Mouse (Mus musculus) T-cell, adult 2 months (primary cell): ENCODE measurements around the gene Rph3a.

Experiments
- DNase-seq: peaks from one replicate; pipeline ENCODE4 v3.0.0; 2022; ENCODE audit warnings: low spot score

Gene Rph3a

DNA sequence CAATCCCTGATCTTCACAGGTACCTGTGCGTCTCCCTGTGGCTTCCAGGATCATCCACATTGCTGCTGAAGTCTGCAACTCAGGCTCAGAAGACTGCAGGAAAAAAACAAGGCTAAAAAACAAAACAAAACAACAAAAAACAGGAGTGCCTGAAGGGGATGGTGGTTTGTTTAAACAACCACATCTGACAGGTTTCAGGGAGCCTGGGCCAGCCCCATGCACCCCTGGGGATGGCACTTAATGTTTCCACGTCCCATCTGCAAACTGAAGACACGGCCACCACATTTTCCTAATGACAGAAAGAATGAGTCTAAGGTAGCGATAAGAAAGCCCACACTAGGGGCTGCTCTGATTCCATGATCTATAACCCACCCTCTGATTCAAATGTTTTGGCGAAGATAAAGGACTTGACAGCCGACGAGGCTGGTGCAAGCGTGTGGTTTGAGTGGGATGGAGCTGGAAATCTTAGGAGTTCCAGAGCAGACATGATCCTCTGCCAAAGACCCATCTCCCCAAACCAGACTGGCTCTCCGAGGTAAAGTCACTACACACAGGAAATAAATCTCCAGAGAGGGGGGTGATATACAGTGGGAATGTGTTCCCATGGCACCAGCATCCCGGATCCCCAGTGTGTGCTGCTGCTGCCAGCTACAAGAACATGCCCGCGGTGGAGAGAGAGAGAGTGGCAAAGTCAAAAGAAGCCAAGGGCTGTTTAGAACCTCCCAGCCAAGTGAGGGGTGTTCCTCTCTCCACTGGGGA is at the start of gene Rph3a:
Gene Rph3a, minus strand, starts transcription at position 282 of the 759 bp plus-strand sequence.
- no peak for DNase-seq

GRCm38 (mm10) chr5:121058261-121058660 is 48.4 kb upstream of the Rph3a start:
- DNase-seq, result no peak

DNA sequence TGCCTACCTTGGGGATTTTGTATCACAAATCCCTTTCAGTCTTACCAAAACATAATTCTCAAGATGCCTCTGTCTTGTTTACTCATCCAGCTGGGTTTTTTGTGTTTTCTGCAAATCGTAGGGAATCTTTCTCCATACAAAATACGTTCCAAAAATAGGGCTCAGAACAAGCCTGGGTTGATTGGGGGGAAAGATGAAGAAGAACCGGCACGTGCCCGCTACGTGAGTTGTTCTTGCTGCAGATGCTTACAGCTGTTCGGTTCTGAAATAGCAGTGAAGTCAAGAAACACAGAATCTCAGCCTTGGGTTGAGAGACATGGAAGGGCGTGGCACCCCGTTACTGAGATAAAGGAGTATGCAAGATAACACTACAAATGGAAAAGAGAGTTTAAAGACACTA is 44.0 kb upstream of the Rph3a start:
- DNase-seq, result no peak

DNA sequence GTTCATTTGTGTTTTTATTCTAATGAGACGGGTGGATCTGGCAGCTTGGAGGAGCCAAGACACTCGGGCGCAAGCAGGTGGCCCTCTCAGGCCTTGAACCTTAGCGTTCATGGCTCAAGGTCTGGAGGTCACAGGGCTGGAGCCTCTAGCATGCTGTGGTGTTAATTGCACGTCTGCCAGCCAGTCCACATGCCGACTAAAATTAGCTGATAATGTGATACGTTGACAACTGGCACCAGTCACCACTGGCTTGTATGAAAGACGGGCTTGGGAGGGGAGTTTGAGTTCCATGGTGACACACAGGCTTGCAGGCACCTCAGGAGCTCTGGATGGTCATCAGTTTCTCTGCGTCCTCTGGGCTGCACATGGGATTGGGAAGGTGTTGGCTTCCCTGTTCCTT is 31.9 kb upstream of the Rph3a start:
- no peak for DNase-seq

DNA sequence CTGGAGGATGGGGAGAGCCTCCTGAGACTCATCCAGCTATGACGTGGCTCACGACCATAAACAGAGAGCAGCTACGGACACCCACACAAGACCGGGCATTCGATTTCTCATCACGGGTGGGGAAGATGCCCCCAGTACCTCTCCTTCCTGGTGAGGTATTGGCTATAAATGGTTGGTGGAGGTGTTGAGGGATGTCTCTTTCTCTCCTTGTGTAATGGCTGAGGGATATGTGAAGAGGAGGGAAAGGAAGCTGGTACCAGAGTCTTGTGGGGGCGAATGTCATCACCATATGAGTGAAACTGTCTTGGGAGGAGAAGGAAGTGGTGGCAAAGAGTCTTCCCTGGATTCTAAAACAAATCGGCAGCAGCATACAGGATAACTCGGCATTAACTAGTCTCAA is 29.6 kb upstream of the Rph3a start:
- no peak for DNase-seq

DNA sequence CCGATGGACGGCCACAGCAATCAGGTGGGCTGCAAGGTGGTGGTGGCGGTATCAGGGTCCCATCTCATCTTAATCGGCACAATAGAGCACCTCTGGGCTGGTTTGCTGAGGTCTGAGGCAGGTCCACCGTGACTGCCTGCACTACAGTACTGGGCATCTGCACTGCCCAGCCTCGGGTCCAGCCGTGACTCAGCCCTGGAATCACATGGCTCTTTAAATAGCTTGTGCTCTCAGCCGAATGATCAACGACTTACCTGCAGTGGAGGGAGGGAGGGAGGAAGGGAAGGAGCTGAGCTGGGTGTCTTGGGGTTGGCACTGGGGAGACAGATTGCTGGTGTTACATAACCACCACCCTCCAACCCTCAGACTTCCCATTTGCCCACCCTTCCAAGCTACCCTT is 20.3 kb upstream of the Rph3a start:
- DNase-seq, result no peak

DNA sequence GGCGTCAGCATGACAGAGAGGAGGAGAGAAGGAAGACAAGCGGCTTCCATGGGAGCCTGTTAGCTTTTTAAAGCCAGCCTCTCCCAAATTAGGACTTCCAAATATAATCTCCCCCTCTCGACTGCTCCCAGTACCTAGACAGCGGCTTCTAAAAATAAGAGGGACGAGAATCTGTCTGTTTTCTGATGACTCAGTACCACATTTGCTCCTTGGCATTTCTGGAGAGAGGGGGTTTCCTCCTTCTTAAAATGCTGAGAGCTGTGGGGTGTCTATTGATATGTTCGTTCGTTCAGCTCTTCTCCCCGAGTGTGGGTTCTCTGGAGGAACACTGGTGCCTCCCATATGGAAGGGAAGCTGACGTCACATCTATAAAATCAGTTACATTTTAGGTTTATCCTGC is 9.6 kb upstream of the Rph3a start:
- no peak for DNase-seq

DNA sequence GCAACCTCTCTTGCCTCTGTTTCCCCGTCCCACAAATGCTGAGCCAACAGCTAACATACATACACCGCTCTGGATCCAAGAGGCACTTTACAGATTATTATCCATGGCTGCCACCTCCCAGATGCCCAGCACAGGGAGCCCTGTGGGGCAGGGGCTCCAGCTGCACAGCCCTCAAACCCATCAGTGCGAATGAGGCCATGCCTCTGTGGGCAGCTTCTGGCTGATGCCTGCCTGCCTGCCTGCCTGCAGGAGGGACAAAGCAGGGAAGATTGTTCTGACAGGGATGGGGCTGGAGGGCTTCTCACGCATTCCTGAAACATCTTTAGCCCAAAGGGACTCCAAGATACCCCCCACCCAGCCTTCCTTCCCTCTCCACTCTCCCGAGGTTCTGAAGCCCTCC is 7.8 kb upstream of the Rph3a start:
- no peak for DNase-seq

GRCm38 (mm10) chr5:121016405-121016804 is 6.5 kb upstream of the Rph3a start:
- DNase-seq, result no peak

DNA sequence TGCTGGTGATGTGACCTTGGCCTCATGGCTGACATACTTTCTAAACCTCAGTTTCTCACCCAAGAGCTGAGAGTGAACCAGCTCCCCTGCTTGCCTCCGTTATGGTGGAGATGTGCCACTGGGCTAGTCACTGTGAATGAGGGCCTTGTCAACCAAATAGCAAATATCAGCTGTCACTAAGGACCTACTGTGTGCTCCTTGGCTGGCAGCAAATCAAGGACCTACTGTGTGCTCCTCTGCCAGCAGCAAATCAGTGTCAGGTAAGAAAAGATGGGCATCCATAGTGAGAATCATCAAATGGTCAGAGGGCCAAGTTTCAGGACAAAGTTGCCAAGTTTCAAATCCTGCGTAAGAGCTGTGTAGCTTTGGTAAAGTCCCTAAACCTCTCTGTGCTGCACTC is 4.6 kb upstream of the Rph3a start:
- DNase-seq, result no peak

GRCm38 (mm10) chr5:121011962-121012361 is 2.1 kb upstream of the Rph3a start:
- DNase-seq, result no peak

- DNase-seq, result no peak
These were observed 486 bp downstream of the Rph3a start for GRCm38 (mm10) chr5:121009406-121009805.

DNA sequence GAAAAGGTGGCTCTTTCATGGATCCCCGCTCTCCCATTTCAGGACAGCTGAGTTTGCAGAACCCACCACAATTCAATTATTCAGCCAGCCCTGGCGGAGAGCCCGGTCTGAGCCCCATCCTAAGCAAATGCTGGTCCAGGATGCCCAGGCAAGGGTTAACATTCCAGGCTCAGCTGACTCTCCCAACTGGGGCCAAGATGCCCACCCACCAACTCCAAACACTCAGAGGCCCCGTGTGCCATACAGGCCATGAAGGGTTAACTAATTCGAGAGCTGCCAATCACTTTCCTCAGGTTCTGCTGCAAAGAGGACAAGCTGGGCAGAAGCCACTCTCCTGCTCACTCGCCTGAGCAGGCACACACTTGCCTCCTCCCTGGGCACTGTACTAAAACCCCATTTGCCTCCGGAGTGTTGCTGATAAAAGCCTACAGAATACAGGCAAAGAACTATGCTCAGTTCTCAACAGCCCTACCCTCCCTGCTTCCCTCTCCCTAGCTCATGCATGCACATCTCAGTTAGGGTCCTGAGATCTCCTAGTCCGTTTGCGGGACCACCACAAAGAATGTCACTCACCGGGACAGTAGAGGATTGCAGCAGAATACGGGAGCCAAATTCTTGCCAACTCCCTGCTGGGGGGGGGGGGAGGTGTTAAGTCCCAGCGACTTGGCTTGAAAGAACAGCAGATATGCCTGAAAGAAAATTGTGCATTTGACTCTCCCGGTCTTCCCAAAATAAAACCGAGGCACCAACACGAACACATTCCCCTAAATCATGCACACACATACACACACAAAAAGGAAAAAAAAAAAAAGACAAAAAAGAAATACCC is 1.3 kb downstream of the Rph3a start:
- no peak for DNase-seq

- no peak for DNase-seq
These were observed 2.3 kb downstream of the Rph3a start for GRCm38 (mm10) chr5:121007563-121007962.

DNA sequence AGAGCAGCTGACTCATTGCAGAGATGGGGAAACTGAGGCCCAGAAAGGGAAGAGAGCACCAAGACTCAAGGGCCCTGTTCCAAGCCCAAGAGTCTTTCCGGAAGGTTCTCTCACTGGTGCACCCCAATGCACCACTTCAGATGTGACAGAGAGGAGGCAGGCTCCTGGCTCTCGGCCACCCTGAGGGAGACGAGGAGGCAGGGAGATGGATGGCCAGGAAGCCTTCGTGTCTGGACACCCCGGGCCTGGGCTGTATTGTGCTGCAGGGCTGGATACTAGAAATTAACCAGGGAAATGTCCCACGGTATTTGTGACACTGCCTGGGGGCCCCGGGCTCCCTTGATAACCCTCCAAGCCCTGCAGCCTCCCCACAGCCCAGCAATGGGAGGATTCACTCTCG is 2.8 kb downstream of the Rph3a start:
- no peak for DNase-seq

DNA sequence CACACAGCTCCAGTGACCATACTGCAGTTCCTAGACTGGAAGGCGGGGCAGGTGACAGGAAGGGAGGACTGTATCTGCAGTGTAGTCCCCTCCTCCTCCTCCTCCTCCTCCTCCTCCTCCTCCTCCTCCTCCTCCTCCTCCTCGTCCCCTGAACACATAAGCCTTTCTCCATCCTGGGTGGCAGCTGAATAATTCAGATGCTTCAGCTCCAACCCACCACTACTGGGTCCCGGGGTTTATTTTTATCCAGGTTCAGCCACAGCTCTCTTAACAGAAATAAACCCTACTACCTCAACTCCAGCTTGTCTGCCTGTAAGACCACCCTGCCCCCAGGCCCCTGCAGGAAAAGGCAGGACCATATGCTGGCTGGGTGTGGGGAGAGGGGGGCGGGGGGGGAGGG is 3.7 kb downstream of the Rph3a start:
- DNase-seq, result no peak

- DNase-seq, result no peak
These were observed 6.1 kb downstream of the Rph3a start for GRCm38 (mm10) chr5:121003781-121004180.

DNA sequence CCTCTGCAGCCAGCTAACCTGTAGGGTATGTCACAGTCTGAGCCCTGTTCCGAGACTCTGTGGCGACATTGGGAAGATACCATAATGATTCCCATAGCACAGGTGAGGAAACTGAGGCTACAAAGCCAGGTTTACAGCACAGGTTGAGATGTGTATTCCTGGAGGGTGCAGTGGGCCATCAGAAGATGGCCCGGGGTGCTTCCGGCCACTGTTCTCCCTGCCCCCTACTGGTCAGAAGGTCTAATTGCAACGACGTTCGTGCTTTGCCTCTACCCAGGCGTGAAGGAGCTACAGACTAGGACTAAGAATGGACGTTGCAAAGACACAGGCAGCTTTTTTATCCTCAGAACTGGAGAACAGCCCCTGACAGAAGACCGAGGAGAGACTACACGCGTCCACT is 10.3 kb downstream of the Rph3a start:
- no peak for DNase-seq

GRCm38 (mm10) chr5:120988373-120988772 is 21.5 kb downstream of the Rph3a start:
- no peak for DNase-seq

DNA sequence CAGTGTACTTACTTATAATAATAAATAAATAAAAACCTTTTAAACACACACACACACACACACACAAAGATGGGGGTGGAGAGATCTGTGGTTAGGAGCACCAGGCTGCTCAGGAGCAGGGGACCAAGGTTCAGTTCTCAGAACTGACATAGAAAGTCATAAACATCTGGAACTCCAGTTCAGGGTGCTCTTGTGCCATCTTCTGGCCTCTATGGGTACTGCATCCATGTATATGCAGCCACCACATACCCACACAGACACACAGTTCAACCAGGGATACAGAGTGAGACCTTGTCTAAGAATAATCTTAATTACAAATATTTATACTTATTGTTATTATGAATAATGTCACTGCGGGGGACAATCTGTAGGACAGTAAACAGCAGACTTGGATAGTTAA is 26.9 kb downstream of the Rph3a start:
- DNase-seq, result no peak

- no peak for DNase-seq
These were observed 28.7 kb downstream of the Rph3a start for GRCm38 (mm10) chr5:120981211-120981610.

- DNase-seq, result no peak
These were observed 29.8 kb downstream of the Rph3a start for GRCm38 (mm10) chr5:120980116-120980515.

- no peak for DNase-seq
These were observed 33.8 kb downstream of the Rph3a start for GRCm38 (mm10) chr5:120976138-120976537.

DNA sequence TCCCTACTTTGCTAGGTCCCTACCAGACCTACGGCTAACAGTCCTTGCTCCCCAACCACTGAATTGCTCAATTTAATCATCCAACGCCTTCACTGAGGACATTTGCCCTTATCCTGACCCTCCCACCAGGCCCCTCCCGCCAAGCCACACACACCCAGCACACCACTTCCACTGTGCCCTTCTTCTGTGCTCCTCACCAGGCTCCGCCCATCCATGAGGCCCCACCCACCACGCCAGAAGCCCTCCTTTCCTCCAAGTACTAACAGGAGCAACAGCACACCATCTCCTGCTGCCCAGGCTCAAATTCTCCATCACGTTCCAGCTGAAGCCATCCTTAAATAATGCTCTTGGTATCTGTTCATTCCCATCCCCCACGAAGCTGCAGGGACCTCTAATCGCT is 35.4 kb downstream of the Rph3a start:
- DNase-seq, result no peak
